Mouse (Mus musculus): ENCODE measurements around the gene Olfr164.

The Olfr164 gene

GRCm38 (mm10) chr16:19313964-19314363 lies at the start of gene Olfr164:
Gene Olfr164 (minus strand): TSS chr16:19314064.
- no peak for DNase-seq (ENCODE audit: inconsistent age in 2 of 2, low spot score in 1 of 2)

- no peak for DNase-seq (ENCODE audit: inconsistent age in 2 of 2, low spot score in 1 of 2)
These were observed 35.2 kb upstream of the Olfr164 start for GRCm38 (mm10) chr16:19349111-19349510.

- DNase-seq (ENCODE audit: inconsistent age in 2 of 2, low spot score in 1 of 2), result no peak
These were observed 50.6 kb downstream of the Olfr164 start for GRCm38 (mm10) chr16:19263235-19263634.

GRCm38 (mm10) chr16:19260780-19261179 lies 53.1 kb downstream of the Olfr164 start:
- DNase-seq (ENCODE audit: inconsistent age in 2 of 2, low spot score in 1 of 2), result no peak

DNA sequence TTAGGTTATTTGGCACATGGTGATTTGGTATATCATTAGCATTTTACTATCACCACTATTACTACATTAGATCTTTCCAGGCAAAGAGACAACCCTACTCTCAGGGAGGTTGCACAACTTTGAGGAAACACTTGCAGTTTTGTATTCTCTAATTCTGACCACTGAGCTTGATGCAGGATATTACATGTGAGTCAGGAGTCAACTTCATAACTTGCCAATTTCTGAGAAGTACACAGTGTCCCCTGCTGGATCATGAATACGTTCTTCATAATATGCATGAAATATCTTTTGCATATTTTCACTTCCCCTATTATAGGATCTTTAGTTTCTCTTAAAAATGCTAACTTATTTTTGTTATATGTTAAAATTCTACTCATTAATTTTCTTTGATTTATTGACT lies 68.0 kb downstream of the Olfr164 start:
- DNase-seq (ENCODE audit: inconsistent age in 2 of 2, low spot score in 1 of 2), result no peak

- no peak for DNase-seq (ENCODE audit: inconsistent age in 2 of 2, low spot score in 1 of 2)
These were observed 72.3 kb downstream of the Olfr164 start for GRCm38 (mm10) chr16:19241539-19242025.

DNA sequence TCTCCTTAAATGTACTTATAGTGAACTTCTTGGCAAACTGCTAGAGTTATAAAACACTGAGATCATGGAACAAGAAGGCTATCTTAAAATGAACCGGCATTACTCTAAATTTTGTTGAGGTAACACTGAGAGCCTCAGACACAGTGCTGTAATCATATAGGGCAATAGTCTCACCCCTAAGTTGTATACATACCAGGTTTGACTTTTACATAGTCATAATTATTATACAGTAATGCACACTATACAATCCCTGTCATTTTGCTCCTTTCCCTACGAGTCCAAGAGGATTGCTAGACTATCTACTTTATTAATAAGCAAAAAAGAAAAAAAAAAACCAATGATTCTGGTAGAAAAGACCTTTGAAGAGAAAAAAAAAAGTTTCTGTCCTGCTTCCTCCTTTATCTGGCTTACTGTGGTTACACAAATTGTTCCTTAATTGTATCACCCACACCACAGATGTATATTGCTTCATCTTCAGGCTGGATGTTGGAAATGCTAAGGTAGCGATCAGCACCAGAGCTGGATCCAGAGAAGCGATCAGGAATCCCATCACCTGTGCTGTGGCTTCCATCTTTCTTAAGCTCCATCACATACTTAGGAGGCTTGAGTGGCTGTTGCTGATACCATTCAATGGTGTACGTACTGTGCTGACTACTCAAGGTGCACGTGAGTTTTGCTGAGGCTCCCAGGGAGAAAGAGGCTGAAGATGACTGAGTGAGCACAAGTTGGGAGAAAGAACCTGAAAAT lies 72.9 kb downstream of the Olfr164 start:
- no peak for DNase-seq (ENCODE audit: inconsistent age in 2 of 2, low spot score in 1 of 2)

GRCm38 (mm10) chr16:19236719-19237118 lies 77.1 kb downstream of the Olfr164 start:
- no peak for DNase-seq (ENCODE audit: inconsistent age in 2 of 2, low spot score in 1 of 2)

All from adrenal gland, adult (tissue).